Mouse (Mus musculus): ENCODE results near the gene Rapgef3.

The Rapgef3 gene

DNA sequence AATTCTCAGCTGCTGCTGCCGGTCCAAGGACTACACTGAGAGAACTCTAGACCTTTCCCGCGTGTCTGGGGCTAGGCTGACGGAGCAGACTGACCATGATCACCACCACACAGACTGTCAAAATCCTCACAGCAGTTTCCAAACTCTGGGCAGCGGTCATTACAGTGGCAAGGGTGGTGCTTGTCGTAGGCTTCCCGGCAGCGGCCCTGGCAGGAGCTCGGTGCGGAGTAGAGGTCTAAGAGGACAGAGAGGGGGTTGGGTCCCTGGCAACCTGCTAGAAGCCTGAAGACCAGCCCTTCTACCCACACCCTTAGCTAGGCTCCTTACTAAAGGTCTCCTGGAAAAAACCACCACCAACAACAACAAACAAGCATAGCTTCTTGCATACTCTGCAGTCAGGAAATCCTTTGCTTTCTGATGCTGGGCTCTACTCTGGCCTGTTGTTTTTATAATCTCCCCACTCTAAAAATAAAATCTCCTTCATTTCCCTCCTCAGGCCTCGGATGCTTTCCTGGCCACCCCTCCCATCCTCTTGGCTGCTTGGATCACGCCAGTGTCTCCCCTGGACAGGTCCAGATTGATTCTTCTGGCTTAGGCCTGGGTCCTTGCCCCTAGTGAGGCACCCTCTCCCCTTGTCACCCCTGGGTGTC lies 47.6 kb downstream of the Rapgef3 start:
- no peak for DNase-seq (ENCODE audit: low spot score)

GRCm38 (mm10) chr15:97719494-97719893 lies 48.3 kb downstream of the Rapgef3 start:
- DNase-seq (ENCODE audit: low spot score): no peak

DNA sequence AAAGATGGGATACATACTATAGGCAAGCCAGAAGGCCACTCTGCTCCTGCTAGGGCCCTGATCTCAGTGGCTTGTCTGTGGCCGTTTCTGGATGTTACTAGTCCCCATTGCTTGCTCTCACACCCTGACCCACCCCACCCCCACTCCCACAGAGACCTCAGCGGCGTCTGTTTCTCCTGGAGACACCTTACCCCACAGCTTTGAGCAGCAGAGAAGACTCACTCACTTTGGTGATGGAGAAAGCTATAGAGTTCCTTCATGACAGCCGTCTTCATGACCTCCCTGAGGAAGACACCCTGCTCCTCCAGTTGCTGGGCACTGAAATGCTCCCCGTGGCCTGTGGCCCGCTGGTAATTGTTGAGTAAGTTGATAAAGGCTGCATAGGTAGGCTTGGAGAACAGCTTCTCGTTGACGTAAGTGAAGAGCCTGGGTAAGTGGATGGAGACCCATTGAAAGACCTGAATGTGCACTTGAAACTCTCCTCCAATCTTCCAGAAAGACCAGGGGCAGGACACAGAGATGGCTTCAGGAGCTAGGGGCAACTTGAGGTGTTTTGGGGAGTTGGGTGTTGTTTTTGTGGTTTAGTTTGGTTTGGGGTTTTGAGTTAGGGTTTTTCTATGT lies 49.1 kb downstream of the Rapgef3 start:
- DNase-seq (ENCODE audit: low spot score): no peak

DNA sequence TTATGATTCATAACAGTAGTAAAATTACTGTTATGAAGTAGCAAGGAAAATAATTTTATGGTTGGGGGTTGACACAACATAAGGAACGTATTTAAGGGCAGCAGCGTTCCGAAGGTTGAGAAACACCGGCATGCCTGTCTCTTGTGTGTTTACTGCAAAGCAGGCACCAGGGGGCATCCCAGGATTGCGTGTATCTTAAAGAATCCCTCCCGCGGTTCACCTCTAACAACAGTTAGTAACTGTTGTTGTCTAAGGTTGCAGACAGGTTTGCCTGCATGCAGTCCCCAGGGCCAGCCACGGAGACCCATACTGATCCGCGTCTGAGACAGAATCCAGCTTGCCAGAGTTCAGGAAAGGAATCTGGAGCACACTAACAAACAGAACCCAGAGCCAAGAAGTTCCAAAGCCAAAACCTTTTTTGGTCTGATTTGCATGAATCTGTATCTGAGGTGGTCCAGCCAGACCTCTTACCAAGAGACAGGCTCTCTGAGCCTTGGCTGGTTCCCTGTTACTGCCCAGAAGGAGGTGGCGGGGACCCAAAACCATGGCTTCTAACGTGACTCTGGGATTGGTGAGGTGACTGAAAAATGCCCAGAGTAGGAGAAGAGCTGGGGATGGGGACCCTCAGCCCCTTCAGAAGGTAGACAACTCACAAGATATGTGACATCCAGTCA lies 49.8 kb downstream of the Rapgef3 start:
- DNase-seq (ENCODE audit: low spot score): peak; percentile 42

GRCm38 (mm10) chr15:97716782-97717181 lies 51.0 kb downstream of the Rapgef3 start:
- no peak for DNase-seq (ENCODE audit: low spot score)

DNA sequence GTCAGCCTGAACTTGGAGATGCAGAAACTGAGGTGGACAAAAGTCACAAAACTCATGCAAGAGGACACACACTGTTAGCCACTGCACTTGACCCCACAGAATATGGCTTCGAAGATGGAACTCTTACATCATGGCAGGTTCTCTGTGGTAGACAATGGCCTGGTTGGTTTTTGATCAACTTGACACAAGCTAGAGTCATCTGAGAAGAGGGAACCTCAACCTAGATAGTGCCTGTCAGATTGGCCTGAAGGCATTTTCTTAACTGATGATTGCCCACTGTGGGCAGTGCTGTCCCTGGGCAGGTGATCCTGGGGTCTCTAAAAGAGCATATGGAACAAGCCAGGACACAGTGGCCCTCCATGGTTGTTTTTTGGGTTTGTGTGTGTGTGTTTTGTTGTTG lies 52.0 kb downstream of the Rapgef3 start:
- no peak for DNase-seq (ENCODE audit: low spot score)

DNA sequence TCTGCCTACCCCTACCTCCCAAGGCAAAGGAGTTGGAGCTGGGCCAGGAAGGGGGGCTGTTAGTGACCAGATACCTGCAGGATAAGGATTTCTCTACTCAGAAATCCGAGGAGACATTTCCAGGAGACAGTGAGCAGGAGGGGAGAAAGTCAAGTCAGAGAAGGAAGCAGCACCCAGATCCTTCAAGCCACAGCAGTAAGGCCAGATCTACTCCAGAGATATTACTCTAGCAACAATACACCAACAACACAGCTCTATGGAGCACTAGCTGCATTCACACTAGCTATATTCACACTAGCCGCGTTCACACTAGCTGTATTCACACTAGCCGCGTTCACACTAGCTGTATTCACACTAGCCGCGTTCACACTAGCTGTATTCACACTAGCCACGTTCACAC lies 52.7 kb downstream of the Rapgef3 start:
- DNase-seq (ENCODE audit: low spot score): no peak

DNA sequence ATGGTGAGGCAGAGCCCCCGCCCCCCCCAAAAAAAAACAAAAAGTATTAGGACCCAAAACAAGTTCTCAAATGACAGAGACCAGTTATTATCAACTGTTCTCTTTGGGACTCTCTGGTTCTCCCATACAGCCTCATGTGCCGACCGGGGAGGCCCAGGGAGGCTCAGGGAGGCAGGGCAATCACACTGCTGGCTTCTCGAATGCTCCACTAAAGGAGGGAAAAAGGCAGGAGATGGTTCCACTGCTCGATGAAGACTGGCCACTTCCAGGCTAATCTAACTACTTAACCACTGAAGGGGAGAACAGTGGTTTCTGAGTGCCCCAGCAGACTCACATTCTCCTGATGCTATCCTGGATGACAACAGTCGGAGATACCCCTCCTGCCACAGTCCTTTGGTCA lies 55.2 kb downstream of the Rapgef3 start:
- no peak for DNase-seq (ENCODE audit: low spot score)

- no peak for DNase-seq (ENCODE audit: low spot score)
Measured at GRCm38 (mm10) chr15:97710906-97711305, 56.9 kb downstream of the Rapgef3 start.

DNA sequence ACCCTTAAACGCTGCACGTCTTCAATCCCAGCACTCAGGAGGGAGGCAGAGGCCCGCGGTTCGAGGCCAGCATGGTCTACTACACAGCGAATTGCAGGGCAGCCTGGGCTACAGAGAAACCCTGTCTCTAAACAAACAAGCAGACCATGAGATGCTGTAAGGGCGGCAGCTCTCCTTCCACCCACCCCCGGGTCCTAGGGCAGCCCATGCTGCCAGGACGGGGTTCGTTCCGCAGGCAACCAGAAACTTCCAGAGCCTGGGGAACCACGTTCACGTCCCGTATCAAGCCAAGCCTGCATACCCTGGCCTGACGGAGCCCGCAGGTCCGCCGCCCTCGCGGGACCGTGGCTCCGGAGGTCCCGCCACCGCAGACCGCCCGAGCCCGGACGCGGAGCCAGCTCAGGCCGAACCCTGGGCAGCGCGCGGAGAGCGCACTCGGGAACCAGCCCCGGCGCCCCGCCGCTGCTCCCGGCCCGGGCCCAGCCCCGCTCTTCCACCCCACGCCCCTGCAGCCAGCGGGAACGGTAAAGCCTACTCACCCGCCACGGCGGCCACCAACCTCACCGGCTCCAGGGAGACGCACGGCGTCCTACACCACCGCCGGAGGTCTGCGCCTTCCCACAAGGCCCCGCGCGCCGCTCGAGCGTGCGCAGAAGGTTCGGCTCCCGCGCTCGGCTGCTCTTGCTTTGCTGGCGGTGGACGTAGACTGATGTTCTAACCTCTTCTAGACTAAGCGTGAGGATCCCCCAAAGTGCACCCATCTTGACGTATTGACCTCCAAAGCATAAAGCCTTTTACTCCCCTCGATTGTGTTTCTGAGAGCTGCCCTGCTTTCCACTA lies 62.3 kb downstream of the Rapgef3 start, which contains the start of gene Rpap3:
Rpap3 (minus strand) TSS at position 615 of the 840 bp plus-strand sequence.
- DNase-seq (ENCODE audit: low spot score): peak; percentile 84

GRCm38 (mm10) chr15:97696616-97697015 lies 71.2 kb downstream of the Rapgef3 start:
- no peak for DNase-seq (ENCODE audit: low spot score)
